Mouse (Mus musculus) forebrain, embryonic 14.5 days (tissue): ENCODE results near the gene Col2a1. TPM values are rescaled to one million over a fixed set of nuclear protein-coding genes. Genes with fewer than 3 reads are reported as not detected.

Experiments used
- ATAC-seq: fragments of 200-750 bp; cut with Nextera tagmentation; 2 replicates; pipeline ENCODE4 v1.8.0; 2017; ENCODE audit warnings: mild to moderate bottlenecking, moderate library complexity
- DNase-seq: peaks from one replicate; pipeline ENCODE4 v3.0.0-alpha.2; 2015; ENCODE audit warnings: low spot score
- H3K27ac ChIP-seq: fragments of 300-500 bp; sonication (generic); 2 replicates; pipeline ENCODE4 v1.5.1; 2014; ENCODE audit warnings: low read depth, mild to moderate bottlenecking, control low read depth, low read length, moderate library complexity
- H3K27me3 ChIP-seq: fragments of 300-500 bp; sonication (generic); replicated peaks from 2 replicates; pipeline ENCODE4 v1.6.1; 2014; ENCODE audit warnings: low read length, control low read depth, mixed read lengths; ENCODE audit not compliant: control insufficient read depth, insufficient read depth
- H3K36me3 ChIP-seq: fragments of 300-500 bp; sonication (generic); 2 replicates; pipeline ENCODE4 v1.6.1; 2014; ENCODE audit warnings: low read length, control low read depth; ENCODE audit not compliant: control insufficient read depth, insufficient read depth
- H3K4me1 ChIP-seq: fragments of 300-500 bp; sonication (generic); 2 replicates; pipeline ENCODE4 v1.6.1; 2014; ENCODE audit warnings: antibody characterized with exemption, low read length, control low read depth; ENCODE audit not compliant: control insufficient read depth, insufficient read depth
- H3K4me2 ChIP-seq: fragments of 300-500 bp; sonication (generic); 2 replicates; pipeline ENCODE4 v1.6.1; 2014; ENCODE audit warnings: mild to moderate bottlenecking, control low read depth, low read length
- H3K4me3 ChIP-seq: fragments of 300-500 bp; sonication (generic); 2 replicates; pipeline ENCODE4 v1.5.1; 2014; ENCODE audit warnings: low read depth, low read length, control low read depth
- H3K9ac ChIP-seq: fragments of 300-500 bp; sonication (generic); 2 replicates; pipeline ENCODE4 v1.6.1; 2014; ENCODE audit warnings: mild to moderate bottlenecking, low read length, control low read depth, moderate library complexity
- H3K9me3 ChIP-seq: fragments of 300-500 bp; sonication (generic); replicated peaks from 2 replicates; pipeline ENCODE4 v1.6.1; 2016; ENCODE audit warnings: low read length, control low read depth, mixed read lengths; ENCODE audit not compliant: control insufficient read depth
- WGBS: fragments of 180-500 bp; shearing (Covaris S2); extraction: QIAGEN DNeasy Blood & Tissue Kit; methylation state at CpG from one replicate; pipeline ENCODE4 v1.1.7; 2014; 5-methylcytosine and 5-hydroxymethylcytosine counted together
- polyA plus RNA-seq: library from polyadenylated mRNA; unstranded; fragments of >200 nt; fragmentation: Nextera tagmentation; extraction: Ambion mirVana; gene quantifications from 2 replicates; pipeline ENCODE4 v1.2.1, GENCODE M21; 2014

Col2a1 gene
- polyA plus RNA-seq, 1 experiment from 2014 or later: 19.4 TPM

GRCm38 (mm10) chr15:97945656-97946315 lies 58.7 kb downstream of the Col2a1 start:
- Histone ChIP-seq H3K9ac (no peak overlapping the region), H3K9me3 (no peaks in the 10 kb centered on the region), H3K4me3 (no peak overlapping the region), H3K4me2 (no peak overlapping the region), H3K4me1 (no peaks in the 10 kb centered on the region; the same call in 1 of the 2 replicates), H3K27ac (no peak overlapping the region), H3K27me3 (no peaks in the 10 kb centered on the region), H3K36me3 (no peaks in the 10 kb centered on the region)
- DNase-seq (no peak), ATAC-seq (no peak)
- 81% methylated on average over 11 of the region's 11 CpGs for WGBS

GRCm38 (mm10) chr15:97944919-97945574 lies 59.4 kb downstream of the Col2a1 start:
- 85% methylated on average over 11 of the region's 11 CpGs for WGBS
- H3K4me3 ChIP-seq: no peak overlapping the region
- no peaks in the 10 kb centered on the region for H3K36me3 ChIP-seq
- no peak for ATAC-seq
- no peaks in the 10 kb centered on the region for H3K9me3 ChIP-seq
- H3K9ac ChIP-seq: no peak overlapping the region
- DNase-seq: no peak
- no peaks in the 10 kb centered on the region; the same call in 1 of the 2 replicates for H3K4me1 ChIP-seq
- no peak overlapping the region for H3K4me2 ChIP-seq
- no peaks in the 10 kb centered on the region for H3K27me3 ChIP-seq
- no peak overlapping the region for H3K27ac ChIP-seq

- 90% methylated on average over 8 of the region's 8 CpGs for WGBS
- ATAC-seq: no peak
- Histone ChIP-seq H3K27ac (no peak overlapping the region), H3K36me3 (no peaks in the 10 kb centered on the region), H3K4me2 (no peak overlapping the region), H3K9ac (no peak overlapping the region), H3K27me3 (no peaks in the 10 kb centered on the region), H3K4me3 (no peak overlapping the region), H3K9me3 (no peaks in the 10 kb centered on the region), H3K4me1 (no peaks in the 10 kb centered on the region)
- no peak for DNase-seq
Measured at GRCm38 (mm10) chr15:97943356-97943755, 61.1 kb downstream of the Col2a1 start.

- H3K9me3 ChIP-seq: no peaks in the 10 kb centered on the region
- H3K4me3 ChIP-seq: no peak overlapping the region
- no peaks in the 10 kb centered on the region for H3K27me3 ChIP-seq
- no peaks in the 10 kb centered on the region for H3K4me1 ChIP-seq
- DNase-seq: no peak
- no peak overlapping the region for H3K27ac ChIP-seq
- H3K9ac ChIP-seq: no peak overlapping the region
- 88% methylated on average over 8 of the region's 8 CpGs for WGBS
- no peak overlapping the region for H3K4me2 ChIP-seq
- H3K36me3 ChIP-seq: no peaks in the 10 kb centered on the region
- ATAC-seq: no peak
Measured at GRCm38 (mm10) chr15:97942538-97942937, 62.0 kb downstream of the Col2a1 start.

- Histone ChIP-seq H3K4me2 (no peak overlapping the region), H3K4me3 (no peak overlapping the region), H3K4me1 (no peaks in the 10 kb centered on the region), H3K27ac (no peak overlapping the region), H3K9ac (no peak overlapping the region), H3K27me3 (no peaks in the 10 kb centered on the region), H3K9me3 (no peaks in the 10 kb centered on the region), H3K36me3 (no peaks in the 10 kb centered on the region)
- DNase-seq (no peak), ATAC-seq (no peak)
- WGBS: 87% methylated on average over 2 of the region's 2 CpGs
Measured at GRCm38 (mm10) chr15:97941306-97941705, 63.2 kb downstream of the Col2a1 start.

- WGBS: 82% methylated on average over 2 of the region's 2 CpGs
- ATAC-seq: no peak
- Histone ChIP-seq H3K36me3 (no peaks in the 10 kb centered on the region), H3K4me2 (no peak overlapping the region), H3K9ac (no peak overlapping the region), H3K27me3 (no peaks in the 10 kb centered on the region), H3K27ac (no peak overlapping the region), H3K4me3 (no peak overlapping the region), H3K9me3 (no peaks in the 10 kb centered on the region), H3K4me1 (no peaks in the 10 kb centered on the region)
- DNase-seq: no peak
Measured at GRCm38 (mm10) chr15:97940088-97940487, 64.4 kb downstream of the Col2a1 start.

- DNase-seq: no peak
- Histone ChIP-seq H3K4me1 (no peaks in the 10 kb centered on the region), H3K9me3 (no peaks in the 10 kb centered on the region), H3K36me3 (no peaks in the 10 kb centered on the region), H3K27me3 (no peaks in the 10 kb centered on the region), H3K4me3 (no peak overlapping the region), H3K4me2 (no peak overlapping the region), H3K9ac (no peak overlapping the region), H3K27ac (no peak overlapping the region)
- WGBS: 48% methylated on average over 6 of the region's 6 CpGs
- ATAC-seq: no peak
Measured at GRCm38 (mm10) chr15:97938580-97938979, 65.9 kb downstream of the Col2a1 start.

GRCm38 (mm10) chr15:97932441-97932840 lies 72.1 kb downstream of the Col2a1 start:
- no peak for DNase-seq
- Histone ChIP-seq H3K4me3 (no peak overlapping the region), H3K9me3 (no peaks in the 10 kb centered on the region), H3K4me2 (no peak overlapping the region), H3K27me3 (no peaks in the 10 kb centered on the region), H3K4me1 (no peaks in the 10 kb centered on the region), H3K27ac (no peak overlapping the region), H3K36me3 (no peaks in the 10 kb centered on the region), H3K9ac (no peak overlapping the region)
- 88% methylated on average over 12 of the region's 12 CpGs for WGBS
- no peak for ATAC-seq

GRCm38 (mm10) chr15:97929259-97929824 lies 75.2 kb downstream of the Col2a1 start:
- Histone ChIP-seq H3K36me3 (no peaks in the 10 kb centered on the region), H3K9ac (no peak overlapping the region), H3K4me3 (no peak overlapping the region), H3K4me1 (no peaks in the 10 kb centered on the region), H3K4me2 (no peak overlapping the region), H3K27me3 (no peaks in the 10 kb centered on the region), H3K9me3 (no peaks in the 10 kb centered on the region), H3K27ac (no peak overlapping the region)
- 68% methylated on average over 13 of the region's 13 CpGs for WGBS
- no peak for DNase-seq
- no peak for ATAC-seq
